Mouse (Mus musculus) heart, adult 2 months (tissue): Measurements from ENCODE around the gene Gp1ba.

ENCODE experiments used
- CTCF ChIP-seq: fragments of 200-600 bp; IDR thresholded peaks from 2 replicates; pipeline ENCODE4 v1.8.1; 2022; ENCODE audit warnings: antibody characterized with exemption, mild to moderate bottlenecking, moderate library complexity
- EP300 ChIP-seq: fragments of 200-500 bp; IDR thresholded peaks from 2 replicates; pipeline ENCODE4 v1.6.1; 2011; ENCODE audit warnings: low read depth, low read length, control low read depth; ENCODE audit not compliant: insufficient read depth
- POLR2A ChIP-seq: fragments of 200-500 bp; IDR thresholded peaks from 2 replicates; pipeline ENCODE4 v1.6.1; 2011; ENCODE audit warnings: mild to moderate bottlenecking, low read depth, low read length, control low read depth; ENCODE audit not compliant: insufficient read depth

DNA sequence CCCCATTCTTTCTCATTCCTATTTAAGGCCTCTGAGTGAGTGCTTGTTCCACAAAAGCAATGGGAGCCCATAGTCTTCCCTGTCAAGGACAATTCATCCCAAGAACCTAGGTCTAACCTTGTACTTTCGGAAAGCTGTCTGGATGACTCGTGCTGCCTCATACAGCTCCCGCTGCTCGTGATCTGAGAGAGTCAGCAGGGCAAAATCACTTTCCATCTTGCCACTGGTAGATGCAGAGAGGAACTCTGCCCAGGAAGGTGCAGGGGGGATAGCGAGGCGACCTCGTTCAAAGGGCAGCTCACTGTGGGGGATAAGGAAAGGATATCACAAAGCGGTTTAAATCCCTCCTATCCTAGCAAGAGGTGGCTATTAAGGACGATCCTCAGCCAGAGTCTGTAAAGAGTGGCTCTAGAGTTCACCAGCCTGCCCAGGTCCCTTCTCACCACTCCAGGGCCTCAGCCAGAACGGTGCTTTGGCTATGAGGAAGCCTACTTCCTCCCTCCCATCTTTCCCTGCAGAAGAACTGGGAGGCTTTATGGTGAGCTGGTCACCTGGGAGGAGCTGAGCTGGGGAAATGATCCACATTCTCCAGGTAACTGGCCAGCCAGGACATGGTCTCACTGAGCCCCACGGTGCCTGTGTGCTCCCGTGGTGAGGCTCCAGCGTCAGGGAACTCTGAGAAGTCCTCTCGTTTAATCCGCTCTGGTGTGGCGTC is 32.6 kb downstream of the Gp1ba start:
- TF ChIP-seq CTCF (no peak), POLR2A (no peak), EP300 (no peak)
